Mouse (Mus musculus): ENCODE measurements around the gene Aatk.

The Aatk gene

DNA sequence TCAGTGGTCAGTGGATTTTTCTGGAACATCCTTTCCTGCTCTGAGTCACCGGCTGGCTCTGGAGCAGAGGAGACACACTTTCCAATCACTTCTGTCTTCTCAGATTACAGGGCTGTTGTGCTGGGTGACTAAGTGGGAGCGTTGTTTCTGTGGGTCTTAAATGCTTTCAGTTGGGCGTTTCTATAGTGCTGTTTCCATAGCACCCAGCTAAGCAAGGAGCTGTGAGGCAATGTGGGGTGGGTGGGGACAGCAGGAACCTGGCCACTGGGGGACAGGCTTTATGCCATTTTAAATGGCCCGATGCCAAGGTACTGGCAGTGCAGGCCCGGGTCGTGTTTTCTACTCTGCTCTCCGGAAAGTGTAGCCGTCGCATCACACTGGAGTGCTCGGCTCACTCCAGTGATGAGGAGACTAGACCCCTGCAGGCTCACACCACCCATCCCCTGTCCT is 57.8 kb downstream of the Aatk start:
- in situ Hi-C loops (cut with MboI): no loop called here

DNA sequence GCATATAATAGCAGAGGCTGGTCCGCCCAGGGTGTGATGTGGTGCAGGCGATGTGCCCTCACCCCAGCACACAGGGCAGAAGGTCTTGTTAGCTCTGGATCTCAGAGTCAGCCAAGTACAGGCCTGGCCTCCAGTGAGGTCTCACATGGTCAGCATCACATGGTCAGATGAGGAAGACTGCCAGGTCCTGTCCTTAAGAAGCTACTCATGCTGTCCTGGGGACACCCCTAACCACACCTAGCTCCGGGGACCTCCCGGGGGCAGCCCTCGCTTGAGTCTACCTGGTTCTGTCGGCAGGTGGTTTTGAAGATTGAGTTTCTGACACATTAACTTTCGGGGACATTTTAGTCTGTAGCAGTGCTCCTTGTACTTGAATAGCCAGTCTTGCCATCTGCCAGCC is 58.6 kb downstream of the Aatk start:
- in situ Hi-C loops (cut with MboI): no loop called here

GRCm38 (mm10) chr11:119987876-119988275 is 59.1 kb downstream of the Aatk start:
- in situ Hi-C loops (cut with MboI): no loop called here

- in situ Hi-C loops (cut with MboI): no loop called here
Observed at GRCm38 (mm10) chr11:119986751-119987425, 60.1 kb downstream of the Aatk start.

DNA sequence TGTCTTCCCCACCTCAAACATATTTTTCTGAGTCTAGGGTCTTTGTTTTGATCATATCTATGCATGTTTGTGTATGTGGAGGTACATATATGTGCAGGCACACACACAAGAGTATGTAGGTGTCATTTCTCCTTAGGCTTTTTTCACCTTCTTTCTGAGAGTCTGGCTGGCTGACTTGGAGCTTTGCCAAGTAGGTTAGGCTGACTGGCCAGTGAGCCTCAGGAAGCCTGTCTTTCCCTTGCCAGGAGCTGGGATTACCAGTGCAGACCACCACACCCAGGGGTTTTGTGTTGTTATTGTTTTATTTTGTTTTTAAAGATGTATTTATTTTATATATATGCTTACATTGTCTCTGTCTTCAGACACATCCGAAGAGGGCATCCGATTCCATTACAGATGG is 63.8 kb downstream of the Aatk start:
- in situ Hi-C loops (cut with MboI): no loop called here

DNA sequence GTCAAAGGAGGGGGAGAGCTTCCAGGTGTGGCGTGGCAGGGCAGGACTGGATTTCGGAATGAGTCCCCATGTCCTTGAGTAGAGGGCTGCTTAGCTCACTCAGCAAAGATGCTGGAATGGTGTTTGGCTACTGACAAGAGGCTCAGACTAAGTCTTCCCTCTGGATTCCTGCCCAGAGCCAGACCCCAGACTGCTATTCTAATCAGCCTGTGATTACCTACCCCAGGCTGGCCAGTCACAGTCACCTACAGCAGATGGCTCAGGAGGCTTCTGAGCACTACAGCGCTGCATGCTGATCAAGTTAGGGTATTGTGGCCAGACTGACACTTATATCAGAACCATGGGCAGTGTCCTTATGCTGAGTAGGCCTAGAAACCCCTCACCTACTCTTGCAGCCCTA is 64.7 kb downstream of the Aatk start:
- in situ Hi-C loops (cut with MboI): no loop called here

DNA sequence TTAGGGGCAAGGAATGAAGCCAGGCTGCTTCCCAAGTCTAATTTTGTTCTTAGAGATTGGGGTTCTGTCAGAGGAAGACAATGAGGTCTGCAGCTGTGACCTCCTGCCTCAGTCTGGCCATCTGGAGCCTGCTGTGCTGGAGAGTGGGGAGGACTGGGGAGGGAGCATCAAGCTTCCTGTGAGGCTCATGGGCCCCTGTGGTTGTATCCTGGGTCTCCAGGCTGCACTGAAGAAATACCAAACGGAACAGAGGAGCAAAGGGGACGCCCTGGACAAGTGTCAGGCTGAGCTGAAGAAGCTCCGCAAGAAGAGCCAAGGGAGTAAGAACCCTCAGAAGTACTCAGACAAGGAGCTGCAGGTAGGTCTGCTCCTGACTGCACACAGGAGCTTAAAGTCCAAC is 65.2 kb downstream of the Aatk start:
- in situ Hi-C loops (cut with MboI): no loop called here

GRCm38 (mm10) chr11:119979596-119980385 is 67.2 kb downstream of the Aatk start:
- in situ Hi-C loops (cut with MboI): loop anchor here (5.0 kb wide), 1 partner anchor 57 kb away; no protein-coding TSS in a partner anchor

GRCm38 (mm10) chr11:119978701-119979100 is 68.3 kb downstream of the Aatk start:
- in situ Hi-C loops (cut with MboI): loop anchor here (5.0 kb wide), 1 partner anchor 56 kb away; no protein-coding TSS in a partner anchor

- in situ Hi-C loops (cut with MboI): loop anchor here (5.0 kb wide), 1 partner anchor 54 kb away; no protein-coding TSS in a partner anchor
Observed at GRCm38 (mm10) chr11:119975739-119976501, 71.0 kb downstream of the Aatk start.

DNA sequence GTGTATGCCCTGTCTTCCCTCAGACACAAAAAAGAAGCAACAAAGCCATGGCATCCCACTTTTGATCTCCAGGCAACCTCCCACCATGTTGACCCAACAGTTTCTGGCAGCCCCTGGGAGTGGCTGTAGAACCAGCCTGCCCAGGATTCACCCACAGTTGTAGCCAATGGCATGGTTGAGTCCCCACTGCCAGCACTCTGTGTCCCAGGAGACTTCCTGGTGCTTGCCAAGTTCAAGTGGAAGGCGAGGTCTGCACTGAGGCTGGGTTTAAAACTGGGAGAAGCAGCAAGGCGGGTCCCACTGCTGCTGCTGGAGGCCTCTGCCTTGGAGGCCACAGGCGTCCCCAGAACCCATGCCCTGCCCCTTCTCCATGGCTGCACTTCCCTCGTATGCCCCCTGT is 73.2 kb downstream of the Aatk start:
- in situ Hi-C loops (cut with MboI): no loop called here

GRCm38 (mm10) chr11:119970021-119970851 is 76.7 kb downstream of the Aatk start:
- in situ Hi-C loops (cut with MboI): no loop called here

GRCm38 (mm10) chr11:119967892-119968291 is 79.1 kb downstream of the Aatk start:
- in situ Hi-C loops (cut with MboI): no loop called here

DNA sequence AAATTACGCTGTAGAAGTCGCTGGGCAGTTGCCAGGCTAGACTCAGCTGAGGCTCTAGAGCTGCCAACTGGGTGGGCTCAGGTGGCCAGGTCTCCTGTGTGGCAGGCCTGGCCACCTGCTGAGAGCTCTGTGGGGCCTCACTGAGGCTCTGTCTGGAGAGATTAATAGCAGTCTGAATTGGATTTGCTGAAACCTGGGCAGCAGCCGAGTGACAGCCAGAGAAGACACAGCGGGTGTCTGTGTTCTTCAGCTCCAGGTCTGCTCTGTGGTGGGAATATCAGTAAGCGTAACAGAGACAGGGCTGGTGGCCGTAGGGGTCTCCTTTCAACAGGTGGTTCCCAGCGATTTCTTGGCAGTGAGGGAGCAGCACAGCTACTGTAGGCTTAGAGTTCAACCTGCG is 79.6 kb downstream of the Aatk start:
- in situ Hi-C loops (cut with MboI): no loop called here

DNA sequence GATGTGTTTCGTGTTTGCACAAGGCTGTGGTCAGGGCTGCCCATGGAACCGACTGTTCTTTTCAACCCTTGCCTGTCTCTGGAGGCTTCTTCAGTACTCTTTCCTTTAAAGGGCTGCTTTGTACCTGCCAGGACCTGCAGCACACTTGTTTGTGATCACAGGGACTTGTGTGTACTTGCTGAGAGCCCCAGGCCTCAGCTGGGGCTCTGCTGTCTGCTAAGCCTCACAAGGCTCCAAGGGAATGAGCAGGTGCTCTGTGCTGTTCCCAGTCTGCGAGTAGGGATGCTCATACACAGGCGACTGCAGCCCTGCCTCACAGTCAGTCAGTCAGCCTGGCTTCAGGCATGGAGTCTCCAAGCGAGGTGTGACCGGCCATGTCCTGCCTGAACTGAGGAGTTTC is 80.7 kb downstream of the Aatk start:
- in situ Hi-C loops (cut with MboI): no loop called here

DNA sequence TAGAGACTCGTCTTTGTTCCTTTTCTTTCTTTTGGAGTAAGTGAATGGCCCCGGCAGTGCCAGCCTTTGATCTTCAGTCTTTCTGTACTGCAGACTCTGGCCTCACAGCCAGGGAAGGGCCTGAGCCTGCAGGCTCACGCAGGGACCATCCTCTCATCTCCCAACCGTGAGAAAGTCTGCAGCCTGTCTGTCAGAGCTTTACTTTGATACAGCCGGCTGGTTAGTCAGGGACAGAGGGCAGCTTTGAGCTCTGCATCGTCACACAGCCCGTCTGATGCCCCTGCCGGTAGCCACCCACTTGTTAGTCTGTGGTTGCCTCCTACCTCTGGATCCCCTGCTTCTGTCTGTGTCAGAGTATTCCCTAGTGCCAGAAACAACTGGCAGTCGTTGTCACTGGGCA is 81.9 kb downstream of the Aatk start:
- in situ Hi-C loops (cut with MboI): no loop called here

DNA sequence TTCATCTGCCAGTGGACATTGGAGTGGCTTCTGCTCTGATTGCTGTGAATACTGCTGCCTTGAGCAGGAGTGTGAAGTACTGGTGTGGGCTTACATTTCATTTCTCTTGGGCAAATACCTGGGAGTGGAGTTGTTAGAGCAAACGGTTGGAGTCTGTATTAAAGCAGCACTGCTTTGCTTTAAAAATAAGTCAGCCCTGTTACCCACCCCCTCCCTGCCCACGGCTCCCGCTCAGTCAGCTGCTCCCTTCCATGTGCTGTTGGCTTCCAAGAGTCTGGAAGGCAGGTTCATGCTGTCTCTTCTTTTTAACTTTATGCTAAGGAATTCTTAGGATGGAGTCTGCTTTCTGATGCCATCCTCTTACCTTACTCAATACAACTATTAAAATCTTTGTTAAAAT is 85.5 kb downstream of the Aatk start:
- in situ Hi-C loops (cut with MboI): no loop called here

- in situ Hi-C loops (cut with MboI): no loop called here
Observed at GRCm38 (mm10) chr11:119960671-119961070, 86.3 kb downstream of the Aatk start.

- in situ Hi-C loops (cut with MboI): no loop called here
Observed at GRCm38 (mm10) chr11:119959714-119960113, 87.3 kb downstream of the Aatk start.

- in situ Hi-C loops (cut with MboI): no loop called here
Observed at GRCm38 (mm10) chr11:119958856-119959255, 88.1 kb downstream of the Aatk start.
